Mouse (Mus musculus) left cerebral cortex, postnatal 10 days (tissue): ENCODE data around the gene Dguok. TPM values are rescaled to one million over a fixed set of nuclear protein-coding genes. Genes with fewer than 3 reads are reported as not detected.

Source experiments
- DNase-seq, 2 experiments: peaks; one replicate each; pipeline ENCODE4 v3.0.0; 2021 to 2022; ENCODE audit warnings: low spot score in 2 of 2, mixed read lengths in 1 of 2; ENCODE audit errors: extremely low spot score in 1 of 2
- intact Hi-C: fragments of 180-260 bp; cut with DNase I; formaldehyde crosslinking; loops from one replicate; pipeline ENCODE4 v1.15.1; 2025
- total RNA-seq, 2 experiments: library from RNA; stranded (reverse); gene quantifications; 2 replicates each; pipeline ENCODE4 v1.2.3; 2021

Dguok gene
- total RNA-seq, 2 experiments from 2014 or later, result 26.5 to 27.6 TPM

GRCm38 (mm10) chr6:83440510-83441258 lies 66.1 kb downstream of the Dguok start:
- intact Hi-C loops, result loop anchor here (5.0 kb wide), 1 partner anchor 62 kb away; no protein-coding TSS in a partner anchor
- DNase-seq, result peak; percentile 77 to 91

GRCm38 (mm10) chr6:83440197-83440509 lies 66.6 kb downstream of the Dguok start:
- no peak for DNase-seq
- intact Hi-C loops, result loop anchor here (5.0 kb wide), 1 partner anchor 62 kb away; no protein-coding TSS in a partner anchor

- DNase-seq, result peak in 1 of 2 experiments; percentile 73
- intact Hi-C loops, result loop anchor here (5.0 kb wide), 1 partner anchor 63 kb away; no protein-coding TSS in a partner anchor
Measured at GRCm38 (mm10) chr6:83439781-83440180, 67.0 kb downstream of the Dguok start.

GRCm38 (mm10) chr6:83439119-83439767 lies 67.5 kb downstream of the Dguok start:
- no peak for DNase-seq
- intact Hi-C loops, result no loop called here

- intact Hi-C loops, result no loop called here
- no peak for DNase-seq
Measured at GRCm38 (mm10) chr6:83438584-83438983, 68.2 kb downstream of the Dguok start.

- intact Hi-C loops, result no loop called here
- DNase-seq, result no peak
Measured at GRCm38 (mm10) chr6:83437802-83438201, 69.0 kb downstream of the Dguok start.

- intact Hi-C loops, result no loop called here
- DNase-seq, result no peak
Measured at GRCm38 (mm10) chr6:83437225-83437624, 69.5 kb downstream of the Dguok start.

- intact Hi-C loops, result no loop called here
- DNase-seq, result no peak
Measured at GRCm38 (mm10) chr6:83436547-83436946, 70.2 kb downstream of the Dguok start.

GRCm38 (mm10) chr6:83435174-83435573 lies 71.6 kb downstream of the Dguok start:
- intact Hi-C loops, result no loop called here
- DNase-seq, result no peak

GRCm38 (mm10) chr6:83433546-83433945 lies 73.2 kb downstream of the Dguok start:
- intact Hi-C loops, result no loop called here
- no peak for DNase-seq

GRCm38 (mm10) chr6:83432966-83433365 lies 73.8 kb downstream of the Dguok start:
- intact Hi-C loops, result no loop called here
- DNase-seq, result no peak

Other genes with a start within 250 kb of the Dguok start
- gene Mthfd2, start 181.1 kb downstream of the Dguok start, total RNA-seq, result 10 to 100 TPM in 1 of 2 experiments, 1 to 10 TPM in 1; 8.3 to 10.6 TPM
- gene Mob1a, start 181.0 kb downstream of the Dguok start, total RNA-seq, result 10 to 100 TPM; 21.0 to 21.6 TPM
- gene Bola3, start 157.8 kb downstream of the Dguok start, total RNA-seq, result 10 to 100 TPM; 33.7 to 36.7 TPM
- 100 to 1,000 TPM; 105 to 114 TPM for gene Tet3, start 47.9 kb downstream of the Dguok start, total RNA-seq
- gene Actg2, start 29.3 kb upstream of the Dguok start, total RNA-seq, result 1 to 10 TPM in 1 of 2 experiments, under 1 TPM in 1; 0.87 to 1.0 TPM
- 10 to 100 TPM; 38.3 to 39.8 TPM for gene Stambp, start 65.8 kb upstream of the Dguok start, total RNA-seq
- gene Clec4f, start 149.2 kb upstream of the Dguok start, total RNA-seq, result under 1 TPM; 0.21 to 0.63 TPM
- not detected for gene Cd207, start 170.9 kb upstream of the Dguok start, total RNA-seq
- gene Vax2, start 204.3 kb upstream of the Dguok start, total RNA-seq, result not detected
- gene Atp6v1b1, start 236.0 kb upstream of the Dguok start, total RNA-seq, result under 1 TPM; 0.18 to 0.32 TPM